Mouse (Mus musculus): ENCODE measurements around the gene Zfp827. TPM values are rescaled to one million over a fixed set of nuclear protein-coding genes. Genes with fewer than 3 reads are reported as not detected.

Gene Zfp827
- polyA plus RNA-seq, 1 experiment = 28.8 TPM

DNA sequence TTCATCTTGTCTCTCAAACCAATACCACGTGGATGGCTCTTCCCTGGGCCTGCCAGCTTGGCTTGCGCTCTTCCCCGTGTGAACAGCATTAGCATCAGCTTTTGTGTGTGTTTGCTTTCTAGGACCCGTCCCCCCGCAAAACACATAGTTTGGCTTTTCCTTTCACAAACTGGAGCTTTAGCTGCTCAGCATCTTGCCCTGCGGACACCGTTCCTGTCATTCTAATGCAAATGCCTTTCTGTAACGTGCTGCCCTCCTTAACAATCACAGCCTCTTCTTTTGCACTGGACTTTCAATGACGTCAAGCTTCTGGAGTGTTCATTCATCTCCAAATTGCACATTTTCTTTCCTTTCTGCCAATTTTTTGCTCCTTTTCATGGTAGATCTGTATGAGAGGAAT is 196.1 kb downstream of the Zfp827 start:
- Histone ChIP-seq H3K27ac (ENCODE audit: insufficient read depth, low read length) (no peak overlapping the region), H3K4me3 (ENCODE audit: insufficient read depth, low read length) (no peak overlapping the region), H3K4me1 (ENCODE audit: control insufficient read depth, insufficient read depth, low read length) (peaks cover 5% of the 10 kb centered on the region; the same call in 1 of the 2 replicates)
- TF ChIP-seq POLR2A (IDR thresholded peaks at IDR 0.05; ENCODE audit: low read depth, low read length) = no peak
- no peak for TF ChIP-seq CTCF (IDR thresholded peaks at IDR 0.05; ENCODE audit: borderline replicate concordance, insufficient read depth, low read length)

DNA sequence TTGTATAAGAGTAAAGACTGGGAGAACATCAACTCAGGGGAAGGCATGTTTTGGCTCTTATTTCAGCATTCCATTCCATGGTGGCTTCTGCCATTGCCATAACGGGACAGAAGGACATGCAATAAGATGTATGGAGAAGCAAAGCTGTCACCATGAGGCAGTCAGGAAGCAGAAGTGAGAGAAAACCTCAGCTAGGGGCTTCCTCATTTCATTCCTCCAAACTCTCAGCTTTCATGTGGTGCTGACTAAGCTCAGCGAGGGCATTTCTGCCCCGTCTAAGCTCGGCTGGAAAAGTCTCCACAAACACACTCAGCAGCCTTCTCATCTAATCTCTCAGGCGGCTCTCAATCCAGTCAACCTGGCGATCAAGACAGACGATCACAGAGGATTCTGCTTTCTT is 197.3 kb downstream of the Zfp827 start:
- no peak for TF ChIP-seq POLR2A (IDR thresholded peaks at IDR 0.05; ENCODE audit: low read depth, low read length)
- TF ChIP-seq CTCF (IDR thresholded peaks at IDR 0.05; ENCODE audit: borderline replicate concordance, insufficient read depth, low read length) = no peak
- no peak overlapping the region for H3K27ac ChIP-seq (ENCODE audit: insufficient read depth, low read length)
- H3K4me3 ChIP-seq (ENCODE audit: insufficient read depth, low read length) = no peak overlapping the region
- H3K4me1 ChIP-seq (ENCODE audit: control insufficient read depth, insufficient read depth, low read length) = peaks cover 5% of the 10 kb centered on the region; the same call in 1 of the 2 replicates

DNA sequence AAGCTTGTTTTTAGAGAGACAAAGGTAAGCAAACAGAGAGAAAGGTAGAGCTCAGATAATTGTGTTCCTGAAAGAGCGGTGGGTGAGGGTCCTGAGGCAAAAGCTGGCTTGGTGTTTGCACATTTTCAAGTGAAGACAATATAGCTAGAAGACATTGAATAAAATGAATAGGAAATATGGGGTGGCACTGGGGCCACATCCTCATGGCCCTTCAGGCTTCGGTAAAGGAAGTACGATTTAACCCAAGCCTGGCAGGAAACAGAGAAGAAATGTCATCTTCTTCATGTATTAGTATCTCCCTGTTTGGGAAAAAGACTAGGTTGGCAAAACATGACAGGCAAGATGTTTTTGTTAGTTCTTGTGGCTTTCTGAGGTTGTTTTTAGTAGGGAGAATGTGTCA is 197.8 kb downstream of the Zfp827 start:
- H3K4me3 ChIP-seq (ENCODE audit: insufficient read depth, low read length) = no peak overlapping the region
- no peak overlapping the region for H3K27ac ChIP-seq (ENCODE audit: insufficient read depth, low read length)
- H3K4me1 ChIP-seq (ENCODE audit: control insufficient read depth, insufficient read depth, low read length) = peaks cover 5% of the 10 kb centered on the region; the same call in 1 of the 2 replicates
- TF ChIP-seq POLR2A (IDR thresholded peaks at IDR 0.05; ENCODE audit: low read depth, low read length) (no peak), CTCF (IDR thresholded peaks at IDR 0.05; ENCODE audit: borderline replicate concordance, insufficient read depth, low read length) (no peak)

DNA sequence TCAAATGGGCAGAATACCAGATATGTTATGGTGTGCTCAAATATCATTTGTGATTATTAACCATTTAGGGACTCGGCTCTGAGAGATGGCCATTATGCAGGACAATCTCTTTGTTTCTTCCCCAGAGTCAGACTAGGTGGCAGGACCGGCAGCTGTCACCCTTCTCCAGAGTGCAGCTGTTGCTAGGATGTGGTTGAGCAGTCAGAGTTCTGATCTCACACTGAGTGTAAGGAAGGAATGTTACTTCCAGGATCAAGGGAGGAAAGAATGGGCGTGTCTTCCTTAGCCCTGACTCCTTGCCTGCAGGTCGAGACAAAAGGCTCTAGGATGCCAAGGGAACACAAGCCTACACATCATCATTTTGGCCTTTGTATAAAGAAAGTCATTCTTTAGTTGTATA is 199.0 kb downstream of the Zfp827 start:
- H3K4me3 ChIP-seq (ENCODE audit: insufficient read depth, low read length) = no peak overlapping the region
- H3K27ac ChIP-seq (ENCODE audit: insufficient read depth, low read length) = no peak overlapping the region
- H3K4me1 ChIP-seq (ENCODE audit: control insufficient read depth, insufficient read depth, low read length) = peaks cover 3% of the 10 kb centered on the region; the same call in 1 of the 2 replicates
- TF ChIP-seq POLR2A (IDR thresholded peaks at IDR 0.05; ENCODE audit: low read depth, low read length) (no peak), CTCF (IDR thresholded peaks at IDR 0.05; ENCODE audit: borderline replicate concordance, insufficient read depth, low read length) (no peak)

DNA sequence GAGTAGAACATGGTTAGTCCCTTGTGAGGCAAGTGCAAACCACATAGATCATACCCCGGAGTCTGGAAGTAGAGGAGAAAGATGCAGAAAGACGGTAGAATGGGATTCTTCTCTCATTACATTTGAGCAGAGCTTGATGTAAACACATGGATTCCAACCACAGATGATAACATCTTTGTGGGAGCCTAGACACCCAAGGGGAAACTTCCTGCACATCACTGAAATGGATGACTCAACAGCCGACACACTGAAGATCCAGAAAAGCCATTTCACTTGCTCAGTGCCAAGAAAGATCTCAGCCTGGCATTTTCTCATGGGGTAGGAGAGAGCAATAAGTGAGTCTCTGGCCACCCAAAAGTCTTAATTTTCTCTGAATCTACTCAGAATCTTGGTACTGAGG is 199.7 kb downstream of the Zfp827 start:
- no peaks in the 10 kb centered on the region for H3K4me1 ChIP-seq (ENCODE audit: control insufficient read depth, insufficient read depth, low read length)
- no peak overlapping the region for H3K27ac ChIP-seq (ENCODE audit: insufficient read depth, low read length)
- no peak for TF ChIP-seq CTCF (IDR thresholded peaks at IDR 0.05; ENCODE audit: borderline replicate concordance, insufficient read depth, low read length)
- no peak for TF ChIP-seq POLR2A (IDR thresholded peaks at IDR 0.05; ENCODE audit: low read depth, low read length)
- H3K4me3 ChIP-seq (ENCODE audit: insufficient read depth, low read length) = no peak overlapping the region

DNA sequence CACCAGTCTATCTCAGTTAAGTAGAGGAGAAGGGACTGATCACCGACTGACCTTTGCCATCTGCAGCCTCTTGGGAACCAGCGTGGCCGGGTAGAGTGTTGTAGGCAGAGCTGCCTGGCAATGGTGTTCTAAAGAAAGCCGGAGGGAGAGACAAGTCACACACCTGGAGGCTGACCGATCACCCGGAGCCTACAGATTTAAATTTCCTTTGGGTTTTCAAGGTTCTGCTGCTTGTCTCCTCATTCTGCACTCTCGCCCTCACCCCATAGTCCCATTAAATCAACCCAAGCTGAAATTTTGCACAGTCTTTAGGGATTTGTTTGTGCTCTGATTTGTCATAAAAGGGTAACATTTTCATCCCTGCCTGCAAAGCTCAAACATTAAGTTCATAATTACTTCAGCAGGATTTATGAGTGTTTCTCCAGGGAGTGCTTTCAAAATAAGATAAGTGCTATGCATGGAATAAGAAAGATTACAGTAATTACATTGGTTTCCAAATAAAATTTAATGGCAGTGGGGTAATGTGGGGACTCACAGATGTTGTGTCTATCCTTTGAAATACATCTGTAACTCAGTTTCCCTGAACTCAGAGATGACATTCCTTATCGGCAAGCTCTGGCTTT is 201.1 kb downstream of the Zfp827 start:
- no peaks in the 10 kb centered on the region for H3K4me1 ChIP-seq (ENCODE audit: control insufficient read depth, insufficient read depth, low read length)
- no peak for TF ChIP-seq CTCF (IDR thresholded peaks at IDR 0.05; ENCODE audit: borderline replicate concordance, insufficient read depth, low read length)
- no peak for TF ChIP-seq POLR2A (IDR thresholded peaks at IDR 0.05; ENCODE audit: low read depth, low read length)
- no peak overlapping the region for H3K4me3 ChIP-seq (ENCODE audit: insufficient read depth, low read length)
- no peak overlapping the region for H3K27ac ChIP-seq (ENCODE audit: insufficient read depth, low read length)

DNA sequence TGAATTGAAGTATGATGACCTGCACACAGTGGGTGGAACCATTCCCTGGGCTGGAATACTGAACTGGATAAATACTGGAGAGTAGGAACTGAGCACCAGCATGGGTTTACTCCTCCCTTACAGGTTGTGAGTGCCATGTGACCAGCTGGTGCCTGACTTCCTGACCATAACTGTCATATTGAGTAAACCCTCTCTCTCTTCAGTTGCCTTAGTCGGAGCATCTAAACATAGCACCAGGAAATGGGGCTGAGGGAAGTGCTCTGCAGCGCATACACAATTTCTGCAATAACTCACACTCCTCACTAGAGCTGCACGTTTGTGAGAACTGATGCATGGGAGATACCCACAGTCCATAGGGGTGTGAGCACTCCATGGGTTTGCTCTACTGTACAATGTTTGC is 211.1 kb downstream of the Zfp827 start:
- Histone ChIP-seq H3K4me1 (ENCODE audit: control insufficient read depth, insufficient read depth, low read length) (no peaks in the 10 kb centered on the region; the same call in 1 of the 2 replicates), H3K4me3 (ENCODE audit: insufficient read depth, low read length) (no peak overlapping the region), H3K27ac (ENCODE audit: insufficient read depth, low read length) (no peak overlapping the region)
- TF ChIP-seq CTCF (IDR thresholded peaks at IDR 0.05; ENCODE audit: borderline replicate concordance, insufficient read depth, low read length) (no peak), POLR2A (IDR thresholded peaks at IDR 0.05; ENCODE audit: low read depth, low read length) (no peak)

DNA sequence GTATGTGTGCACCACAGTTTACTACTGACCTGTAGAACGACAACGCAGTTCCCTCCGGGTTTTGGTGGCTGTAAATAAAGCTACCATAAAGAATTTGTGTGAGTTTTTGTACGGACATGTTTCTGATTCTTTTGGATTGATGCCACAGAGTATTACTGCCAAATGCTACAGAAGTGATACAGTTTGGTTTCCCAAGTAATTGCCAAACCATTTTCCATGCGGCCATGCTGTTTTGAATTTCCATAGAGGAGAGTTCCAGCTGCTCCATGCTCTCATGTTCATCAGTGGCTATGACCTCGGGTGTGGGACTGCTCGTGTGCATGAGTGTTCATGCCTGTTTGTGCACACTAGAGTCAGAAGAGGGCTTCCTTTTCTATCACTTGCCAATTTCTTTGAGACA is 211.8 kb downstream of the Zfp827 start:
- no peak overlapping the region for H3K4me3 ChIP-seq (ENCODE audit: insufficient read depth, low read length)
- no peak overlapping the region for H3K27ac ChIP-seq (ENCODE audit: insufficient read depth, low read length)
- TF ChIP-seq POLR2A (IDR thresholded peaks at IDR 0.05; ENCODE audit: low read depth, low read length) (no peak), CTCF (IDR thresholded peaks at IDR 0.05; ENCODE audit: borderline replicate concordance, insufficient read depth, low read length) (no peak)
- no peaks in the 10 kb centered on the region; the same call in 1 of the 2 replicates for H3K4me1 ChIP-seq (ENCODE audit: control insufficient read depth, insufficient read depth, low read length)

Other genes with a start within 250 kb of the Zfp827 start
- gene Lsm6, start 207.3 kb upstream of the Zfp827 start, polyA plus RNA-seq (2011; ENCODE audit: insufficient read length, low read depth, missing spikeins) = 51.4 and 54.7 TPM in 2 replicates
- gene 1700011L22Rik, start 220.1 kb downstream of the Zfp827 start, polyA plus RNA-seq (2011; ENCODE audit: insufficient read length, low read depth, missing spikeins) = not detected in 2 replicates

All from embryonic fibroblast, embryonic 13.5 days (primary cell).